Mouse (Mus musculus): ENCODE results near the gene Fcgr1. TPM values are rescaled to one million over a fixed set of nuclear protein-coding genes. Genes with fewer than 3 reads are reported as not detected.

Gene Fcgr1
- total RNA-seq, 2 experiments from 2014 or later = 1.1 to 1.8 TPM

Small RNA genes lying within 50 kb of the gene (microRNA-seq; reads per million reads assigned to microRNA genes)
- not detected for gene Gm47311
- not detected for gene Gm47313

Other genes starting within 250 kb of the Fcgr1 start
- 10 to 100 TPM; 32.9 to 39.4 TPM for gene Vps45, start 235.5 kb downstream of the Fcgr1 start, total RNA-seq (2021)
- 10 to 100 TPM; 35.4 to 43.6 TPM for gene Otud7b, start 189.4 kb downstream of the Fcgr1 start, total RNA-seq (2021)
- 10 to 100 TPM; 15.0 to 22.2 TPM for gene Mtmr11, start 132.0 kb downstream of the Fcgr1 start, total RNA-seq (2021)
- gene Sf3b4, start 121.6 kb downstream of the Fcgr1 start, total RNA-seq (2021) = 10 to 100 TPM; 68.9 to 76.8 TPM
- gene Sv2a, start 112.8 kb downstream of the Fcgr1 start, total RNA-seq (2021) = 10 to 100 TPM; 18.1 to 24.7 TPM
- 10 to 100 TPM; 30.6 to 33.1 TPM for gene Bola1, start 74.3 kb downstream of the Fcgr1 start, total RNA-seq (2021)
- gene Hist2h2ab, start 74.1 kb downstream of the Fcgr1 start, total RNA-seq (2021) = 10 to 100 TPM; 27.8 to 28.5 TPM
- gene Hist2h2ac, start 73.1 kb downstream of the Fcgr1 start, total RNA-seq (2021) = 100 to 1,000 TPM; 211 to 243 TPM
- 10 to 100 TPM; 12.4 to 13.7 TPM for gene Hist2h2be, start 72.8 kb downstream of the Fcgr1 start, total RNA-seq (2021)
- gene Hist2h3c2, start 54.8 kb downstream of the Fcgr1 start, total RNA-seq (2021) = 100 to 1,000 TPM; 197 to 262 TPM
- 1,000 to 10,000 TPM; 1,421 to 1,566 TPM for gene Hist2h2aa2, start 53.7 kb downstream of the Fcgr1 start, total RNA-seq (2021)
- gene Hist2h2aa1, start 48.5 kb downstream of the Fcgr1 start, total RNA-seq (2021) = 10 to 100 TPM; 34.3 to 35.1 TPM
- gene Hist2h3c1, start 47.3 kb downstream of the Fcgr1 start, total RNA-seq (2021) = 1 to 10 TPM in 1 of 2 experiments, under 1 TPM in 1; 0.98 to 1.6 TPM
- 100 to 1,000 TPM in 1 of 2 experiments, 10 to 100 TPM in 1; 97.3 to 110 TPM for gene Hist2h4, start 30.7 kb downstream of the Fcgr1 start, total RNA-seq (2021)
- 1,000 to 10,000 TPM in 1 of 2 experiments, 100 to 1,000 TPM in 1; 924 to 1,090 TPM for gene Hist2h3b, start 25.3 kb downstream of the Fcgr1 start, total RNA-seq (2021)
- gene Hist2h2bb, start 24.2 kb downstream of the Fcgr1 start, total RNA-seq (2021) = 100 to 1,000 TPM; 801 to 997 TPM
- gene BC107364, start 158.3 kb upstream of the Fcgr1 start, total RNA-seq (2021) = not detected
- 10 to 100 TPM in 1 of 2 experiments, 1 to 10 TPM in 1; 3.9 to 11.2 TPM for gene Hfe2, start 231.2 kb upstream of the Fcgr1 start, total RNA-seq (2021)